Mouse (Mus musculus): ENCODE measurements around the gene Msrb3. TPM values are rescaled to one million over a fixed set of nuclear protein-coding genes. Genes with fewer than 3 reads are reported as not detected.

The Msrb3 gene
- polyA plus RNA-seq, 1 experiment from 2014 or later, result 2.3 TPM

Other genes starting within 250 kb of the Msrb3 start
- 3.2 and 3.6 TPM in 2 replicates for gene Lemd3, start 80.2 kb upstream of the Msrb3 start, polyA plus RNA-seq (2015; fragmentation: Nextera tagmentation; extraction: Ambion mirVana)
- gene Wif1, start 134.9 kb upstream of the Msrb3 start, polyA plus RNA-seq (2015; fragmentation: Nextera tagmentation; extraction: Ambion mirVana), result 7.2 and 10.7 TPM in 2 replicates

All from hindbrain, embryonic 13.5 days (tissue).